Mouse (Mus musculus) lung, postnatal 0 days (tissue): ENCODE data around the gene Fetub.
"Not testable (repeated sequence)": the region's sequence is repeated elsewhere in the genome, so short reads cannot be mapped to it uniquely, and the experiment has no call there.

ENCODE experiments used
- CTCF ChIP-seq: IDR thresholded peaks from 2 replicates; pipeline ENCODE4 v1.5.1; 2016; ENCODE audit warnings: antibody characterized with exemption, mild to moderate bottlenecking
- EP300 ChIP-seq: IDR thresholded peaks from 2 replicates; pipeline ENCODE4 v1.6.1; 2016; ENCODE audit warnings: antibody characterized with exemption, mild to moderate bottlenecking, control low read depth

- not testable (repeated sequence) for TF ChIP-seq CTCF, EP300
Observed at GRCm38 (mm10) chr16:22941825-22942476, 23.8 kb downstream of the Fetub start.
